Mouse (Mus musculus): Measurements from ENCODE around the gene Ebf1.

The Ebf1 gene

GRCm38 (mm10) chr11:44784255-44785029 is 167.3 kb downstream of the Ebf1 start:
- no peak for DNase-seq (ENCODE audit: low spot score)

GRCm38 (mm10) chr11:44785063-44785462 is 167.9 kb downstream of the Ebf1 start:
- DNase-seq (ENCODE audit: low spot score): no peak

GRCm38 (mm10) chr11:44785479-44785878 is 168.4 kb downstream of the Ebf1 start:
- no peak for DNase-seq (ENCODE audit: low spot score)

GRCm38 (mm10) chr11:44788003-44788402 is 170.9 kb downstream of the Ebf1 start:
- DNase-seq (ENCODE audit: low spot score): no peak

GRCm38 (mm10) chr11:44792816-44793215 is 175.7 kb downstream of the Ebf1 start:
- no peak for DNase-seq (ENCODE audit: low spot score)

- DNase-seq (ENCODE audit: low spot score): no peak
These were observed 177.8 kb downstream of the Ebf1 start for GRCm38 (mm10) chr11:44794883-44795282.

- no peak for DNase-seq (ENCODE audit: low spot score)
These were observed 178.7 kb downstream of the Ebf1 start for GRCm38 (mm10) chr11:44795767-44796166.

- no peak for DNase-seq (ENCODE audit: low spot score)
These were observed 181.2 kb downstream of the Ebf1 start for GRCm38 (mm10) chr11:44798270-44798669.

- DNase-seq (ENCODE audit: low spot score): no peak
These were observed 186.9 kb downstream of the Ebf1 start for GRCm38 (mm10) chr11:44804046-44804445.

GRCm38 (mm10) chr11:44806589-44806988 is 189.5 kb downstream of the Ebf1 start:
- DNase-seq (ENCODE audit: low spot score): no peak

GRCm38 (mm10) chr11:44808855-44809546 is 191.9 kb downstream of the Ebf1 start:
- no peak for DNase-seq (ENCODE audit: low spot score)

- no peak for DNase-seq (ENCODE audit: low spot score)
These were observed 193.9 kb downstream of the Ebf1 start for GRCm38 (mm10) chr11:44811007-44811406.

- DNase-seq (ENCODE audit: low spot score): no peak
These were observed 195.2 kb downstream of the Ebf1 start for GRCm38 (mm10) chr11:44812193-44812746.

- no peak for DNase-seq (ENCODE audit: low spot score)
These were observed 196.4 kb downstream of the Ebf1 start for GRCm38 (mm10) chr11:44813534-44813933.

- no peak for DNase-seq (ENCODE audit: low spot score)
These were observed 197.7 kb downstream of the Ebf1 start for GRCm38 (mm10) chr11:44814847-44815246.

GRCm38 (mm10) chr11:44815991-44816390 is 198.9 kb downstream of the Ebf1 start:
- DNase-seq (ENCODE audit: low spot score): no peak

- no peak for DNase-seq (ENCODE audit: low spot score)
These were observed 205.2 kb downstream of the Ebf1 start for GRCm38 (mm10) chr11:44822312-44822711.

GRCm38 (mm10) chr11:44832227-44832939 is 215.3 kb downstream of the Ebf1 start:
- no peak for DNase-seq (ENCODE audit: low spot score)

GRCm38 (mm10) chr11:44832940-44833254 is 215.8 kb downstream of the Ebf1 start:
- DNase-seq (ENCODE audit: low spot score): no peak

- no peak for DNase-seq (ENCODE audit: low spot score)
These were observed 216.4 kb downstream of the Ebf1 start for GRCm38 (mm10) chr11:44833351-44833996.

GRCm38 (mm10) chr11:44835166-44835565 is 218.0 kb downstream of the Ebf1 start:
- no peak for DNase-seq (ENCODE audit: low spot score)

- DNase-seq (ENCODE audit: low spot score): no peak
These were observed 220.5 kb downstream of the Ebf1 start for GRCm38 (mm10) chr11:44837592-44837991.

Measured in ovary, adult 18-20 months (tissue).